Mouse (Mus musculus): ENCODE data around the gene Lrrc27.

GRCm38 (mm10) chr7:139190616-139191015, 22.2 kb upstream of the Lrrc27 start:
- TF ChIP-seq GATA1 (IDR thresholded peaks at IDR 0.05; ENCODE audit: low read length) (no peak), TAL1 (IDR thresholded peaks at IDR 0.05; ENCODE audit: low read length) (no peak)

Data from erythroblast, embryonic 14.5 days (primary cell).